Mouse (Mus musculus) myocyte (in vitro differentiated cells): ENCODE data around the gene Cmpk1. TPM values are rescaled to one million over a fixed set of nuclear protein-coding genes. Genes with fewer than 3 reads are reported as not detected.

Experiments used
- H3K27me3 ChIP-seq: one replicate; pipeline ENCODE4 v1.6.1; 2011; ENCODE audit not compliant: control insufficient read depth, insufficient read depth, insufficient read length
- H3K36me3 ChIP-seq: one replicate; pipeline ENCODE4 v1.6.1; 2011; ENCODE audit not compliant: control insufficient read depth, insufficient read depth
- H3K4me2 ChIP-seq: one replicate; pipeline ENCODE4 v1.6.1; 2011; ENCODE audit warnings: low read depth, control low read depth
- H3K4me3 ChIP-seq: one replicate; pipeline ENCODE4 v1.5.1; 2011; ENCODE audit warnings: mild to moderate bottlenecking, control low read depth, moderate library complexity
- H3K79me2 ChIP-seq: one replicate; pipeline ENCODE4 v1.6.1; 2011; ENCODE audit not compliant: control insufficient read depth, insufficient read depth
- H3ac ChIP-seq: one replicate; pipeline ENCODE4 v1.6.1; 2011; ENCODE audit not compliant: control insufficient read depth, insufficient read length
- CEBPB ChIP-seq: IDR thresholded peaks from 2 replicates; pipeline ENCODE4 v1.6.1; 2011; ENCODE audit warnings: mild to moderate bottlenecking, moderate library complexity; ENCODE audit not compliant: poor library complexity, insufficient read depth, severe bottlenecking
- E2F4 ChIP-seq: IDR thresholded peaks from one replicate; pipeline ENCODE4 v1.6.1; 2011; ENCODE audit warnings: mild to moderate bottlenecking, control low read depth, moderate library complexity; ENCODE audit not compliant: insufficient read depth
- MAX ChIP-seq: IDR thresholded peaks from one replicate; pipeline ENCODE4 v1.6.1; 2011; ENCODE audit warnings: low read depth, mild to moderate bottlenecking, control low read depth
- MYOD1 ChIP-seq, 3 experiments: IDR thresholded peaks; one replicate each; pipeline ENCODE4 v1.6.1; 2011; ENCODE audit warnings: control low read depth in 2 of 3, low read depth in 2 of 3, mild to moderate bottlenecking in 2 of 3, moderate library complexity in 1 of 3; ENCODE audit not compliant: insufficient read length in 2 of 3, control insufficient read depth in 1 of 3
- MYOG ChIP-seq, 3 experiments: IDR thresholded peaks; one replicate each; pipeline ENCODE4 v1.6.1; 2011; ENCODE audit warnings: control low read depth in 2 of 3, low read depth in 2 of 3, mild to moderate bottlenecking in 2 of 3; ENCODE audit not compliant: insufficient read length in 2 of 3, control insufficient read depth in 1 of 3, insufficient read depth in 1 of 3
- POLR2A ChIP-seq: IDR thresholded peaks from one replicate; pipeline ENCODE4 v1.6.1; 2011; ENCODE audit warnings: low read depth, mild to moderate bottlenecking, control low read depth, moderate library complexity; ENCODE audit not compliant: insufficient read length
- POLR2AphosphoS2 ChIP-seq: IDR thresholded peaks from one replicate; pipeline ENCODE4 v1.6.1; 2011; ENCODE audit warnings: low read depth, control low read depth; ENCODE audit not compliant: insufficient read length
- REST ChIP-seq: IDR thresholded peaks from one replicate; pipeline ENCODE4 v1.6.1; 2011; ENCODE audit warnings: mild to moderate bottlenecking, control low read depth, moderate library complexity; ENCODE audit not compliant: insufficient read depth, insufficient read length
- SRF ChIP-seq: IDR thresholded peaks from one replicate; pipeline ENCODE4 v1.6.1; 2011; ENCODE audit warnings: low read depth; ENCODE audit not compliant: control insufficient read depth, insufficient read length
- TCF12 ChIP-seq: IDR thresholded peaks from one replicate; pipeline ENCODE4 v1.6.1; 2011; ENCODE audit warnings: mild to moderate bottlenecking, control low read depth; ENCODE audit not compliant: poor library complexity, insufficient read depth, severe bottlenecking
- TCF3 ChIP-seq: IDR thresholded peaks from one replicate; pipeline ENCODE4 v1.6.1; 2011; ENCODE audit warnings: low read depth, control low read depth; ENCODE audit not compliant: insufficient read length
- USF1 ChIP-seq: IDR thresholded peaks from one replicate; pipeline ENCODE4 v1.6.1; 2011; ENCODE audit warnings: low read depth, mild to moderate bottlenecking, control low read depth, moderate library complexity
- polyA plus RNA-seq: library from polyadenylated mRNA; unstranded; fragments of >200 nt; fragmentation: generic; extraction: Trizol; gene quantifications from one replicate; pipeline ENCODE4 v1.2.1, GENCODE M21; 2012; ENCODE audit warnings: missing spikeins

Gene Cmpk1
- polyA plus RNA-seq, result 18.3 TPM

GRCm38 (mm10) chr4:114986591-114987432 lies at the start of gene Cmpk1:
Gene Cmpk1 (minus strand): TSS chr4:114987241.
- H3K4me3 ChIP-seq, result peak within 1 kb of the TSS; percentile 66
- H3K27me3 ChIP-seq, result no peaks in the 10 kb centered on the region
- TF ChIP-seq MYOG (IDR thresholded peaks at IDR 0.05; ENCODE audit: control insufficient read depth in 1 of 3, insufficient read depth in 1 of 3, insufficient read length in 2 of 3, low read depth in 2 of 3), result peak in 2 of 3 experiments; percentile 88 to 91
- TF ChIP-seq MYOD1 (IDR thresholded peaks at IDR 0.05; ENCODE audit: control insufficient read depth in 1 of 3, insufficient read length in 2 of 3, low read depth in 2 of 3), result peak in 2 of 3 experiments; percentile 80 to 81
- peak; percentile 71 for TF ChIP-seq POLR2AphosphoS2
- TF ChIP-seq POLR2A, result peak; percentile 70
- no peak for TF ChIP-seq USF1
- no peak for TF ChIP-seq MAX
- TF ChIP-seq TCF3, result peak; percentile 28
- TF ChIP-seq CEBPB, result no peak
- no peak for TF ChIP-seq E2F4
- TF ChIP-seq REST, result no peak
- peak; percentile 45 for TF ChIP-seq SRF
- peak within 1 kb of the TSS; percentile 94 for H3K4me2 ChIP-seq
- peak within 1 kb of the TSS; percentile 67 for H3ac ChIP-seq
- no peaks in the 10 kb centered on the region for H3K36me3 ChIP-seq
- H3K79me2 ChIP-seq, result peaks cover 46% of the 10 kb centered on the region

- TF ChIP-seq CEBPB, result peak; percentile 100
- no peak for TF ChIP-seq MAX
- TF ChIP-seq USF1, result no peak
- TF ChIP-seq REST, result peak; percentile 74
- Histone ChIP-seq H3K4me2 (no peak overlapping the region), H3K79me2 (no peaks in the 10 kb centered on the region), H3K4me3 (no peak overlapping the region), H3K36me3 (peaks cover 4% of the 10 kb centered on the region), H3K27me3 (no peaks in the 10 kb centered on the region), H3ac (no peak overlapping the region)
These were observed 48.0 kb upstream of the Cmpk1 start for GRCm38 (mm10) chr4:115035043-115035442.

GRCm38 (mm10) chr4:115019997-115020396 lies 33.0 kb upstream of the Cmpk1 start:
- Histone ChIP-seq H3K27me3 (no peaks in the 10 kb centered on the region), H3K4me3 (no peak overlapping the region), H3K79me2 (no peaks in the 10 kb centered on the region), H3K4me2 (no peak overlapping the region), H3ac (no peak overlapping the region), H3K36me3 (peaks cover 26% of the 10 kb centered on the region)
- TF ChIP-seq POLR2AphosphoS2 (no peak), E2F4 (no peak), MAX (no peak), MYOD1 (IDR thresholded peaks at IDR 0.05; ENCODE audit: control insufficient read depth in 1 of 3, insufficient read length in 2 of 3, low read depth in 2 of 3) (no peak), TCF3 (no peak)

- no peak for TF ChIP-seq SRF
- no peak for TF ChIP-seq CEBPB
- TF ChIP-seq TCF3, result no peak
- no peak for TF ChIP-seq POLR2AphosphoS2
- TF ChIP-seq MYOD1 (IDR thresholded peaks at IDR 0.05; ENCODE audit: control insufficient read depth in 1 of 3, insufficient read length in 2 of 3, low read depth in 2 of 3), result no peak
- TF ChIP-seq MYOG (IDR thresholded peaks at IDR 0.05; ENCODE audit: control insufficient read depth in 1 of 3, insufficient read depth in 1 of 3, insufficient read length in 2 of 3, low read depth in 2 of 3), result no peak
- no peak for TF ChIP-seq E2F4
- TF ChIP-seq REST, result no peak
- no peak for TF ChIP-seq MAX
- TF ChIP-seq TCF12, result no peak
- TF ChIP-seq USF1, result no peak
- Histone ChIP-seq H3K4me3 (no peak overlapping the region), H3K4me2 (no peak overlapping the region), H3K79me2 (no peaks in the 10 kb centered on the region), H3ac (no peak overlapping the region), H3K27me3 (no peaks in the 10 kb centered on the region), H3K36me3 (peaks cover 32% of the 10 kb centered on the region)
These were observed 27.2 kb upstream of the Cmpk1 start for GRCm38 (mm10) chr4:115014276-115014675.

- peaks cover 4% of the 10 kb centered on the region for H3K36me3 ChIP-seq
- no peaks in the 10 kb centered on the region for H3K27me3 ChIP-seq
- H3ac ChIP-seq, result no peak overlapping the region
- no peak for TF ChIP-seq CEBPB
- no peak for TF ChIP-seq TCF3
- TF ChIP-seq E2F4, result no peak
- no peak for TF ChIP-seq REST
- TF ChIP-seq POLR2AphosphoS2, result no peak
- no peak for TF ChIP-seq TCF12
- no peak for TF ChIP-seq MYOD1 (IDR thresholded peaks at IDR 0.05; ENCODE audit: control insufficient read depth in 1 of 3, insufficient read length in 2 of 3, low read depth in 2 of 3)
- TF ChIP-seq MAX, result no peak
- TF ChIP-seq SRF, result no peak
- no peak for TF ChIP-seq MYOG (IDR thresholded peaks at IDR 0.05; ENCODE audit: control insufficient read depth in 1 of 3, insufficient read depth in 1 of 3, insufficient read length in 2 of 3, low read depth in 2 of 3)
- TF ChIP-seq POLR2A, result no peak
- TF ChIP-seq USF1, result no peak
- H3K4me2 ChIP-seq, result peak overlapping the region; percentile 62
- H3K4me3 ChIP-seq, result peak overlapping the region; percentile 54
- H3K79me2 ChIP-seq, result peaks cover 31% of the 10 kb centered on the region
These were observed 13.4 kb upstream of the Cmpk1 start for GRCm38 (mm10) chr4:115000429-115000795.
